Mouse (Mus musculus) large intestine, adult 2 months (tissue): ENCODE data around the gene Tifa. TPM values are rescaled to one million over a fixed set of nuclear protein-coding genes. Genes with fewer than 3 reads are reported as not detected.
"Not testable (repeated sequence)": the region's sequence is repeated elsewhere in the genome, so short reads cannot be mapped to it uniquely, and the experiment has no call there.

ENCODE experiments used
- DNase-seq: peaks from one replicate; pipeline ENCODE4 v3.0.0-alpha.2; 2012; ENCODE audit warnings: low read depth, low spot score
- WGBS: fragments of 180-500 bp; shearing (Covaris S2); methylation state at CpG from one replicate; pipeline ENCODE4 v1.1.7; 2018; 5-methylcytosine and 5-hydroxymethylcytosine counted together
- polyA plus RNA-seq: library from polyadenylated mRNA; depleted of rRNA; stranded (reverse); fragments of >200 nt; gene quantifications from 2 replicates; pipeline ENCODE4 v1.2.3, GENCODE M21; 2012

Gene Tifa
- polyA plus RNA-seq, 1 experiment: 58.1 TPM

DNA sequence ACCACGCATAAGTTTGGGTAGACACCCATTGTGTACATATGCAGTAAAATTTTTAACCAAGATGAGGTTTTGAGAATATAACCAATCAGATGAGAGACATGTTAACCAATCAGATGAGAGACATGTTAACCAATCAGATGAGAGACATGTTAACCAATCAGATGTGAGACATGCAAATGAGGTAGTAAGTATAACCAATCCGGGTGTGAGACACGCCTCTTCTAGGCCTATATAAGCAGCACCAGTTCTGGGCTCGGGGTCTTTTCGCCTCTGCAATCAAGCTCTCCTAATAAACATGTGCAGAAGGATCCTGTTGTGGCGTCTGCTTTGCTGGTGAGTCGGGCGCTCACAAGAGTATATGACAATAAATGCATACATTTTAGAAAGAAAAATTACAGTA, 5.9 kb upstream of the Tifa start:
- WGBS: 93% methylated on average over 8 of the region's 8 CpGs
- not testable (repeated sequence) for DNase-seq

DNA sequence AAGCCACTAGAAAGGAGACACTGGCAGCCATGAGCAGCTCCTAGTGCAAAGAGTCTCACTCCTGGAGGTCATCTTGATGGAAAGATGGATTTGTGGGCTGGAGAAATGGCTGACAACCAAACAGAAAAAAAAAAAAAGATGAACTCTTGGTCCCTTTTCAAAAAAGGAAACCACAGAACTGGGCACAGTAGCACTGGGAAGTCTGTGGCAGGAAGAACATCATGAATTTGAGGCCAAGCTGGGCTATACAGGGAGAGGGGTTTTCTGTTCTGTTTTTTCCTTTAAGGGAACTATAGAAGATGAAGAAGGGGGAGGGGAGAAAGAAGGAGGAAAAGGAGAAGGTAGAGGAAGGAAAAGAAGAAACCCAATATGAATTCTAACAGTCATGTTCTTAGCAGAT, 2.6 kb upstream of the Tifa start:
- DNase-seq: no peak

DNA sequence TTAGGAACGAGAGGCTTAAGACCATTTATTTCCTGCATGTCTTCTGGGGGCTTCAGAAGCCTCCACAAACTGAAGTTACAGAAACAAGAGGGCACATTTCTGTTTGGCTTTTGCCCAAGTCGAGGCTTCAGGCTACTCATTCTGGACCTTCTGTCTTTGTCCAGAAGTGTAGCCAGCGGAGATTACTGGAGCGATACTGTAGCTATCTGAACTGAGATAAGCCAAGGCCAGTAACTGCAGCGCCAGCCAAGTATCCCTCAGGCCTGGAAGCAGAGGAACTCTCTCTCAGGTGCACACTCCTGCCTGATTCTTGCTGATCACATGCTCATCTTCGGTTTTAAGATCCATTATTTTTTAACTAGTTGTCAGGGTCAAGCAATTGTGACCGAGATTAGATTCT, 1.6 kb upstream of the Tifa start:
- WGBS: 36% methylated on average over 7 of the region's 7 CpGs
- DNase-seq: no peak

DNA sequence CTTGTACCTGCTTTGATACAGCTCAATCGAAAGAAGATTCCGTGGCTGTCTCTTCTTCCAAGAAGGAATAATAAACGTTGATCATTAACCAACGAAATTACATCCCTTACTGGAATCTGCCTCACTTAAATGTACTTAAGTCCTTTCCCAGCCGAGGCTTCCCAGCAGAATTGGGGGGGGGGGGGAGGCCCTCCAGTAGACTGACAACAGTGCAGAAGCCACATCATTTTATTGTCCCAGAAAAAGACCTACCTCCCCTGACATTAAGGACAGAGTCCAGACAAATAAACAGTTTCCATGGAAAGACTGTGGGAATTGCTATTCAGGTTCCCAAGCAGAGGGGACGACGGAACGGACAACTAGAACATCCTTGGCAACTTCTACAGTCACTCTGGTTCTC, 686 bp upstream of the Tifa start:
- DNase-seq: peak; percentile 59
- WGBS: 21% methylated on average over 8 of the region's 8 CpGs

DNA sequence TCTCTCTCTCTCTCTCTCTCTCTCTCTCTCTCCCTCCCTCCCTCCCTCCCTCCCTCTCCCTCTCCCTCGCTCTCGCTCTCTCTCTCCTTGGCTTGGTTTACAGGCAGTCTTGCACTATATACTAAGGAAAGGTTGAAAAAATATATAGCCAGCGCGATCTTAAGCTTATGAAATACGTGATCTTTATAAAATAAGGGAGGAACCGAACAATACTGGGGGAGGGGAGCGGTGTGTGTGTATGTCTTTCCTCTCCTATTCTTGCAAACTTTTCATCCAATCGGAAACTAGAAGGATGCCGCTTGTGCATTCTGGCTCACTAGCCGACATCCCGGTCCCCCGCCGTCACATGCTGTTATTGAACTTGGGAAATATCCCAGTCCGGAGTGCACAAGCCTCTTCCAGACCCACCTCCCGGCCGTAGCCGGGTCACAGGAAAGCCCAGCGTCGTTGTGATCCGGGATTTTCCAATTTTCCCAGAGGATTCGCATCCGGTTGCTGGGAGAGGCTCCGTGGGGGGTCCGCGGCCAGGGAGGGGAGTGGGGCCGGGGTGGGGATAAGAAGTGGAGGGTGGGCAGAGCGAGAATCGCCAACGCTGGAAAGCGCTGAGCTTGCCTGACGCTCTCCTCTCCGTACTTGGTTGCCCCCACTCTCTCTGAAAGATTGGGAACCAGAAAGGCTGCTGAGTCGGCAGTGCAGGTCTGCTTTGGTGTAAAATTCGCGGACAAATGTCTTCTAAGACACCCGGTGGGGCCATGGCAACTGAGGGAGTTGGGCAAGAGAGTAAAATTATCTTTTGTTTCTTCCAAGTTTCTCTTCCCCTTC, 840 bp downstream of the Tifa start:
- WGBS: under 1% methylated on average over 35 of the region's 36 CpGs
- no peak for DNase-seq

DNA sequence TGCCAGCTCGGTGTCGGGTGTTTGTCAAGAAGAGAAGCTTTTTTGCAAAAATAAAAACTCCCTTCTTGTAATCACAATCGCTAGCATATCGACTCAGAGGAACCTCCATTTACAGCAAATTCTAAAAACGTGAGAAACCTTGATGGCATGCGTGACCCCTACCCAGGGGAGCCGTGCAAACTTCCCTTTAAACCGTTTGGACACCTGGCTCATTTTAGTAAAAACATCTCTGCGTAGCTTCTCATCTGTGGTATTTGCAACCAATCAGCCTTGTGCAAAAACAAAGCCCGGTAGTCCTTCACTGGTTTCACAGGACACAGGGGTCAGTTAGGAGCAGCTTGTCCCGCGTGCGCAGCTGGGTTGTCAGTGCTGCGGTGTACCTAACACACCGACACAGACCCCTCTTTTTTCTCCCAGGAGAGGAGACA, 1.5 kb downstream of the Tifa start:
- under 1% methylated on average over 15 of the region's 15 CpGs for WGBS
- no peak for DNase-seq

DNA sequence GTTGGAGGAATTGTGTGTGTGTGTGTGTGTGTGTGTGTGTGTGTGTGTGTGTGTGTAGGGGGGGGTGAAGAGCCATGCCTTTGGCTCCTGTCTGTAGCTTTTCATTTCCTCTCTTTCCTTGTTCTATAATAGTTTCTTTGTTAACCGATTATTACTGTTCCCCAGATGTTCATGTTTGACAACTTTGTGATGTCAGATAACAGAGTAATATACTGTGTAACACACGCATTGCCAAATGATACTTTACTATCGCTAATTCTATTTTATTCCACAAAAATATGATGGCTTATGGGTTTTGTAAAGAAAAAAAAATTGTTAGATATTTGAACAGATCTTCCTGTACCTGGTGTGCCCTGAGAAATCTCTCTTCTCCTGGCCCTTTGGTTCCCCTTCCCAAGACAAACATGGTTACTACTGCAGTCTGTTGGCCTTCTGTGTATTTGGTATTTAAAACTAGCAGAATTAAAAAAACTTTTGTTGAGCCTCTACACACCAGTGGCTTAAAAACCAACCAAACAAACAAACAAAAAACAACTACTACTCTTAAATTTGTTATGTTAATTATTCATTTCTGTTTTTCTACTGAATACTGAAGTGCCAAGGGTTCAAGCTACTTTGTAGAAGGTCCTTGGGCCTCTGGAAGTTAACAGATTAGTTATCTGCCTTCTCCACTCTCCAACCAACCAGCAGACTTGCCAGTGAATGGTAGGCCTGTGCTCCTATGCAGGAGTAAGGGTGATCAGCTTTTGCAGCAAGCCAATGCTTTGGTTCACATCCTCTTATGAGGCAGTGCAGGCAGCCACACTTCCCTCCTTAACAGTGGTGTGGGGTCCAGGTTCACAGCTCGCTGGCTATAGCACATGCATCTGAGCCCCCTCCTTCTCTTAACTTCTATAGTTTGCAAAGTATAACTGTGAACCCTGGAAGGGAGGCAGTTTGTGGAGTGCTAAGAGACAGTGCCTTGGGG, 2.3 kb downstream of the Tifa start:
- WGBS: 28% methylated on average over 4 of the region's 4 CpGs
- no peak for DNase-seq

DNA sequence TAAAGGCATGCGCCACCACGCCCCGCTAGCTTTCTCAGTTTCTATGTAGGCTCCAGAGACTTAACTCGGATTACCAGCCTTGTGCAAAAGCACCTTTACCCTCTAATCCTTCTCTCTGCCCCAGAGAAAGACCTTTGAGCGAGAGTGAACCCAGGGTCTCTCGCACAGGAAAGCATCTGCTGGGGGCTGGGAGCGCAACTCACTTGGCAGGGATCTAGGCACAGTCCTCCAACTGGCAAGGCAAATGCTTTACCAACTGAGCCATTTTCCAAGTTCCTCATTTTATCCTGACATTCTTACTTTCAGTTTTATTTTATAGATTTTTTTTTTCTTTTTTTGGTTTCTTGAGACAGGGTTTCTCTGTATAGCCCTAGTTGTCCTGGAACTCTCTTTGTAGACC, 3.4 kb downstream of the Tifa start:
- 86% methylated on average over 7 of the region's 7 CpGs for WGBS
- no peak for DNase-seq

DNA sequence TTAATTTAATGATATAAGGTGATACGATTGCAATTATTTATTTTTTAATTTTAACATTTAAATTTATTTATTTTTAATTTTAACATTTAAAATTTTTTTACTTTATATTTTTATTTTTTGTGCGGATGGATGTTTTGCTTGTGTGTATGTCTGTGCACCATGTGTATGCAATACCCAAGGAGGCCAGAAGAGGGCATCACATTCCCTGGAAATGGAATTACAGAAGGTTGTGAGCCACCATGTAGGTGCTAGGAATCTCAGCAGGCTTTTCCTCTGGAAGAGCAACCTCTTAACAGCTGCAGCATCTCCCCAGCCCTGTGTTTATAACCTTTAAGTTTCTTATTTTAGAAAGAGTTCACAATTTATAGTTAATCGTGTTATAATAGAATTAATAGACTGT, 6.2 kb downstream of the Tifa start:
- no peak for DNase-seq
- WGBS: 93% methylated on average over 3 of the region's 3 CpGs

DNA sequence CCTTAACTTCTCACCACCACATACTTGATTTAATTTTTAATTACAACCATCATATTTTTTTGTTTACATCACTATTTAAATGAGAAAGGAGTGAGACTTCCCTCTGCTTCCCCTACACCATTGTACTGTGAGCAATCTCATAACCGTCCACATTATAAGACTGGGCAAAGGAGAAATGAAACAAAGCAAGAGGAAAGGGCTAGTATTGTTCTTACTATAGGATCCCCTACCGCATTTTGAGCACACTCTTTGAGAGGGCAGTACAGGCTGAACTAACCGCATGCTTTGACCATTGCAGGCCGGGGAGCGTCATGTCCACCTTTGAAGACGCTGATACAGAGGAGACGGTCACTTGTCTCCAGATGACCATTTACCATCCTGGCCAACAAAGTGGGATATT, 6.7 kb downstream of the Tifa start:
- 77% methylated on average over 7 of the region's 7 CpGs for WGBS
- DNase-seq: no peak

DNA sequence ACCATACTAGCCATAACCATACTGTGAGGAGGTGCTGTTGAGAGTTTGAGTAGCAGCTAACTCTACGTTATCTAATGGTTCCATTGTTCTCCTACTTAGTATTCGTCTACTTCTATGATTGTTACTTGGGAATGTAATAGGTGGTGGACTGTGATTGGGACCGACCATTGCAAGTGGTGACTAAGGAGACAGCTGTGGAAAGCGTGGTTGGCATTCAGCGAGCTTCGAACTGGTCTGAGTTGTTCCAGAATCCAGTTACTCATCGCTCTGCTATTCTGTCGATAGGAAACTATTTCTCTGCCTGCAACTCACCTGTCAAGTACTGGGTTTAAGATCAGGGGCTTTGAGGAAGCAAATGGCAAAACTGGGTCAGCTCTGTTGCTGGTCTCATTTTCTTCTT, 11.6 kb downstream of the Tifa start:
- DNase-seq: no peak
- WGBS: 90% methylated on average over 8 of the region's 8 CpGs

DNA sequence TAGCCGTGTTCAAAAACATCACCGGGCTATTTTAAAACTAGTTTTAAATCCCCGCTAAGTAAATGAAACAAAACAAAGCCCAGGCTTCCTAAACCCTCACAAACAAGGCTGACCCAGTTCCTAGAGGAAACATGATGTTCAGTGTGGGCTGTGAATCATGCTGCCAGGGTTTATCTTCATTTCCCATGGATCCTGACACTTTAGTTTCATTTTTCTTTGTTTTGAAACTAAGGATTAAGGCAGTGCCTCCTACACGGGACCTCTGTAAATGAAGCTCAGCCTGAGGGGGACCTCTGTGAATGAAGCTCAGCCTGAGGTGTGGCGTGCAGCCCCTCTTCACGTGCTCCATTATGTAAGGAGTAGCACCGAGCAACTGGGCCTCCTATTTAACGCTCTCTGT, 13.2 kb downstream of the Tifa start:
- 52% methylated on average over 8 of the region's 8 CpGs for WGBS

DNA sequence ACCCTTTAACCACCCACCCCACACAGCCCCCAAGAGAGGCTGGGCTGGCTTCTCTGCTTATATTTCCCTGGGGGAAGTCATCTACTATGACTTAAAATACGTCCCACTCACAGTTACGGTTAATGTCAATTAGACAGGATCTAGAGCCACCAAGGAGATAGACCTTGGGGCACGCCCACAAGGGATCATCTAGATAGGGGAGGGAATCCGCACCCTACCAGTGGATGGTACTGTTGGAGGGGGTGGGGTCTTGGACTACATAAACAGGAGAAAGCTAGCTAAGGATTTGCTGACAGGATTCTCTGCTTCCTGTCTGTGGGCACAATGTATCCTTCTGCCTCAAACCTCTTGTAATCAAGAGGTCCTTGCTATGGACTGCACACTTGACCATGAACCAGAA, 14.8 kb downstream of the Tifa start:
- WGBS: 76% methylated on average over 4 of the region's 4 CpGs
- no peak for DNase-seq

More for the DNA sequence above, 13.2 kb downstream of the Tifa start:
- DNase-seq: no peak

DNA sequence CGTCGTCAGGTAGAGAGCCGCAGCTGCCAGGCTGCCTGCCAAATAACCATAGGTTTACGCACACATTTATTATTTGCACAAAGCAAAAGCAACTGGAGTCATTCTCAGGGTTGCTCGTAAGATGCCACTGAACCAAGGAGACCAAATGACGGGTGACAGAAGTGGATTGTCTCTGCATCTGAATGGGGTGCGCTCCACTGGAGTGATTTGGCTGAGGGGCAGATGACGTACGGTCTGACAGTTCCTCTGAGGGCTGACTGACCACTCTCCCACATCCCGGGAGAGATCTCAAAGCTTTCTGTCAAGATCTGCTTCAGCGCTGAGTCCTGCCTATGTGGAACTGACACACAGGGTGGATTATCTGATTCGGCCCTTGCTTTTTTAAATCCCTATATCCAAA, 15.5 kb downstream of the Tifa start:
- WGBS: 51% methylated on average over 12 of the region's 12 CpGs
- no peak for DNase-seq

DNA sequence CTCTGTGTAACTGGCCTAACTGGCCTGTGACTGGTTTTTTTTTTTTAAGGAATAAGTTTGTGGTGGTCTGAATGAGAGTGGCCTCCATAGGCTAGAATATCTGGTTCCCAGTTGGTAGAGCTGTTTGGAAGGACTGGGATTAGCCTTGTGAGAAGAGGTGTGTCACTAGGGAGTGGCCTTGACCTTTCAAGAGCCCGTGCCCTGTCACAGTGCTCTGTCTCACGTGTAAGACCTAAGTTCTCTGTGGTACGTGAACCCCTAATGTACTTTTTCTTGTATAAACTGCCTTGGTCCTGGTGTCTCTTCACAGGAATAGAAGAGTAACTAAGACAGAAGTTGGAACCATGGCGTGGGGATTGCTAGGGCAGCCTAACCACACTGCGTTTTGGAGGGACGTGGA, 16.4 kb downstream of the Tifa start:
- DNase-seq: no peak

DNA sequence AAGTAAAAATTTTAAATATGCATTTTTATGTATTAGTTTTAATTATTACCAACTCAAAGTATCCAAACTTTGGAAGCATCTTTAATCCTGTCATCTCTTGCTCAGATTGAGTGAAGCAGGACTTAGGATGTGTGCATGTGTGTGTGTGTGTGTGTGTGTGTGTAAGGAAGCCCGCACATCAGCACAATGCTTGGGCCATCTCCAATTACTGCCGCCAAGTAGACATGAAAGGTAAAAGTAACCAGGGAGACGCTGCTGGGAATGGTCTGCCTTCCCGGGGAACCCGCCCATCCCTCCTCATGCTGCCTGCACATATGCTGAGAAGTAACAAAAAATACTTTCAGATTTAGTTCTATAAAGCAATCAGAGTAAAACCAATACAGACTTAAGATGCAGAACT, 18.2 kb downstream of the Tifa start:
- no peak for DNase-seq
- 76% methylated on average over 5 of the region's 5 CpGs for WGBS

More for the DNA sequence above, 16.4 kb downstream of the Tifa start:
- 77% methylated on average over 6 of the region's 6 CpGs for WGBS

DNA sequence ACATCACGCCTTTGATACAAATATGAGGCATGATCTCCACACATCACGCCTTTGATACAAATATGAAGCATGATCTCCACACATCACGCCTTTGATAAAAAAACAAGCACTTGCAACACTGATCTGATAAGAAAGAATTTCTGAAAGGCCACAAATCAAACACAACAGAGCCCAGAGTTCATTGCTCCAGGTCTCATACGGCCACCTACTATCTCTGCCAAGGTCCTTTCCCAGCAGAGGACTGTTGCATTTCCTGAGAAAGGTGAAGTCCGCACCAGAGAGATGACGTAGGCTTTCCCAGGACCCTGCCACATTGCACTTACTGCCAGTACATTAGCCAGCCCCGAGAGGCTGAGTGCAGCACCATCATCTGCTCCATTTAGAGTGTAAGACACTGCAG, 19.5 kb downstream of the Tifa start:
- DNase-seq: no peak
- WGBS: 89% methylated on average over 7 of the region's 7 CpGs

DNA sequence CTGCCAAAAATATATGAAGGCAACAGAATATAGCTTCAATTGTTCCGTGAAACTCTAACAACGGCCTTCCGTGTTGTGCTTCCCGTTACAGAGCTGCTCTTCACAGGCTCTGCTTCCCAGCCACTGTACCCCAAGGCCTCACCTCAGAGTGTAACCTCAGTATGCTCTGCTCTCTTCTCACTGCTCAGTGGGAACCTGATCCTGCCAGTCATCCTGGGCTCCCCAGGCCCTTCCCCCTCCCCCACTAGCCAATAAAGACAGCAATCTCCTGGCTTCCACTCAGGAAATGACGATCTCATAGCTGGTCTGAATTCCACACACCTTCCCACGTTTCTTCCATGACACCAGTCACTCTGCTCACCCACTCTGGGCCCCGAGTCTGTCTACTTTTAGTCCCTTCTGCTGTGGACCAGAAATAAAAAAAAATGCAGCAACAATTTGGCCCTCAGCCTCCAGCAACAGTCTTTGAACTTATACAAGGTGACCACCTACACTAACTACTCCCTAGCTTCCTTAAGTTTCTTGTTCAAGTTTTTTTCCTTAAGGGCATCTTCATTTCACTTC, 27.6 kb downstream of the Tifa start:
- no peak for DNase-seq
- WGBS: 75% methylated on average over 7 of the region's 7 CpGs

DNA sequence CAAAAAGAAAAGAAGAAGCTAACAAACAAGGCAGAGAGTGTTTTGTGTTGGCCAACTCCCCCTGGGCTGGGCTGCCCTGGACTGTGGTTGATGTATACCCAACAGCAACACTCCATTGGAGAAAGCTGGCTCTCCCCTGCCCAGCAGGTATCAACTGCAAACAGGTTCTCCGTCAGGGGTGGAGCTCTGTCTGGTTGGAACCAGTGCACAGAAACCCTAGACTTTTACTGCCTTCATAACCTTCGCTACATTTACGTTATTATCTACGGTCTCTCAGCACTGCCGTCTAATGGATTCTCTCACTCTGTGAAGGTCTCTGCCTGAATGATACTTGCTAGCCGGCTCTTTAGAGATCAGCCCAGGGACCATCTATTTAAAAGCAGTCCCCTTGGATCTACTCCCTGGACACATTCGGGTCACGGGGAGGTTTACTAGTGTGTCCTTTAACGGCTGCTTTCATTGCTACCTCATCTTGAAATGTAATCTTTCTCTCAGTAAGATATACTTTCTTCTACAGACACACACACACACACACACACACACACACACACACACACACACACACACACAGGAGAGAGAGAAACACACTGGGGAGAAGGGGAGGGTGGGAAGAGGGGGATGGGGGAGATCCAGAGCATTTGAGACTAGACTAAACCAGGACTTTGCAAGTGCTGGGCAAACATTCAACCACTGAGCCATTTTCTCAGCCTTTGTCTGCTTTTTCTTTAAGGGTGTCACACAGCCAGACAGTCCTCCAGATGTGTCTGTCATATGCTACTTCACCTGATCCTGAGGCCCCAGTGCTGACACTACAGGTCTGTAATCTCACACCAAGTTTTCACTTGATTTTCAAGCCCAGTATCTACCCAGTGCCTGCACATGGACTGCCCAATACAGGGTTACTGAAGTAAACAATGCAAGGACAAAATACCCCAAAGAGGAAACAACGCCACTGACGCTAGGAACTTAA, 29.4 kb downstream of the Tifa start:
- 30% methylated on average over 11 of the region's 11 CpGs for WGBS

More for the DNA sequence above, 29.4 kb downstream of the Tifa start:
- peak; percentile 80 for DNase-seq
